Mouse (Mus musculus): ENCODE measurements around the gene Sinhcaf. TPM values are rescaled to one million over a fixed set of nuclear protein-coding genes. Genes with fewer than 3 reads are reported as not detected.

The Sinhcaf gene
- polyA plus RNA-seq, 1 experiment: 5.5 TPM

DNA sequence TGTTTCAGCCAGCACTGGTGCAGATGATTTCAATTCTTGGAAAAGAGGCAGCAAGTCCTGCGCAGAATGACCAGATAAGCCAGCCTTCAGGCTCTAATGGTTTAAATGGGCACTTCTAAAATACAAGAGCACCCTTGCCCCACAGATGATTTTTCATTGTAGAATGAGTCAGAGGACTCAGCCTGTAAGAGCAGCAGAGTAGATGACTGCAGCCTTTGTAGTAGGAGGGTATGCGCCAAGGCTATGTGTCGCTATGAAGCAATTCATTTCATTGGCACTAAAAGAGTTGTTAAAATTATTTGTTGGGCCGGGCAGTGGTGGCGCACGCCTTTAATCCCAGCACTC, 49.8 kb downstream of the Sinhcaf start:
- 21% methylated on average over 6 of the region's 6 CpGs for WGBS
- DNase-seq (ENCODE audit: low read depth, low spot score): no peak

DNA sequence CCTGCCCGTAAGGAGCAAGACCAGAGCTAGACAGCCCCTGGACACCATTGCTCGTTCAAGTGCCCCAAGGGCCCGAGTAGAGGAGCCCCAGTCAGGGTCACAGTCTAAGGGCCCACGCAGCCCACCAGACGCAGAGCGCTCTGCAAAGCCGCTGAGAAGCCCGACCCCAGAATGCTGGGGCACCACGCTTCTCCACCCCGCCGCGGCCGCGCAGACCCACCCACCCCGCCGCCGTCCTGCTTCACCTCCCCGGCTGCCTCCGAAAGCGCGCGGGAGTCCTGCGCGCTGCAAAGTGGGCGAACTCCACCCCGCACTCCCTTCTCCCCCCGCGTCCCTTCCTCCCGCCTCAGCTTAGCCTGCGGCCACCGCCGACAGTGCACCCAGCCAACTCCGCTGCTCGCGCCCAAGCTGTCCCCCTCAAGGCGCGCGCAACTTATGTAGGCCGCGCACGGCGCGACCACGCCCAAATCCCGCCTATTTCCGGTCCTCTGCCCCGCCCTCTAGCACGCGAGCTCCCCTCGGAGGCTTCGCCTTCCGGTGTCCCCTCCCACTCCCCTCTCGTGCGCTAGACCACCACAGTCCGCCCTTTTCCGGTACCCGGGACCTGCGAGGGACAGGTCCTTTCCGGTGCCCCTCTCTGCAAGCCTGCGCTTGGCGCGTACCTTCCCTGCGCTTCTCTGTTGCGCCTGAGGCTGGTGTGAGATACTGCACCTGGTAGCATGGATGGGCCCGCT, 50.3 kb downstream of the Sinhcaf start, which contains the start of gene Caprin2:
TSS of gene Caprin2 (minus strand) at position 465 of the 734 bp plus-strand sequence.
- 2% methylated on average over 61 of the region's 65 CpGs for WGBS
- DNase-seq (ENCODE audit: low read depth, low spot score): peak; percentile 45

DNA sequence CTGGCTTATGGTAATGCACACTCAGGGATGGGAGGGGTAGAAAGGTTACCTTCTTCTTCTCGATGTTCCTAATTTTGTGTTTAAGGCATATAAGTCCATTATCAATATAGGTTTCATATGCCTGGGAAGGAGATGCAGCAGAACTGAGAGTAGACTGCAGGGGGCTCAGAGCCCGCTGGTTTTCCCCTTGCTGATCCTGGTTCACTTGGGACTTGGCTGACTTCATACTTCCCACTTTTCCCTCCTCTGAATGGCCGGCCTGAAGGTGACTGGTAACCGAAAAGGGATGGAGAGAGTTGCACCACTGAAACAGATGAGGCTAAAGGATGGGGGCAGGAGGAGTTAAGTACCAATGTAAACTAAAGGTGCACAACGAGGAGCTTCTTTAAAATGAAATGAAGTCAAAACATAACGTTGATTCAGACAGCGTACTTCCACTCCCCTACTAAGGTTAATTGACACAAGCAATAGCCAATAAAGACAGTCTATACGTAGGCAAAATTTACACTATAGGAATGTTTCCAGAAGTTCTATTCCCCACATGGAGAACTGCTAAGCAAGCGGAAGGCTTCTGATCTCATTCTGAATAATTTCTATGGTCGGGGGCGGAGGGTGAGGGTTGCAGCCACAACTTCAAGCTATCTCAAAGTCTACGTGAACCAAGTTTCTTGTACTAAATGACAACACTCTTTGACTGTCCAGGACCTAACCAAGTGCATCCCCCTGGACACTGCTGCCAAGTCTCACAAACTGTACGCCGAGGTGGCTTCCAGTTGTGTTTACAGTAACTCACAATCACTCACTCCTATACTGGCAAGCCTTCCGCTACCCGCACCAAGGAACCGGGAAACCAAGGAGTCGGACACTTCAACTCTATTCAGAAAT, 51.1 kb downstream of the Sinhcaf start:
- 6% methylated on average over 18 of the region's 18 CpGs for WGBS
- no peak for DNase-seq (ENCODE audit: low read depth, low spot score)

DNA sequence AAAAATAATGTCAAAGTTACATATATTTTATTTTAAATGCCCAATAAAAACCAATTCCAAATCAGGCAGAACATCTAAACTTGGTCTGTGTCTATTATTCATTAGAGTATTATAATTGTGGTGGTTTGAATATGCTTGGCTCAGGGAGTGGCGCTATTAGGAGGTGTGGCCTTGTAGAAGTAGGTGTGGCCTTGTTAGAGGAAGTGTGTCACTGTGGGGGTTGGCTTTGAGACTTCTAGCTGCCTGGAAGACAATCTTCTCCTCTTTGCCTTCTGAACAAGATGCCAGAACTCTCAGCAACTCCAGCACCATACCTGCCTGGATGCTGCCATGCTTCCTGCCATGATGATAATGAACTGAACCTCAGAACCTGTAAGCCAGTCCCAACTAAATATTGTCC, 72.4 kb downstream of the Sinhcaf start:
- DNase-seq (ENCODE audit: low read depth, low spot score): no peak
- WGBS: 97% methylated on average over 1 of the region's 1 CpGs

Other genes starting within 250 kb of the Sinhcaf start
- gene Ipo8, start 115.0 kb downstream of the Sinhcaf start, polyA plus RNA-seq (2012; rRNA removed): 9.1 and 13.0 TPM in 2 replicates
- gene Caprin2, start 50.2 kb downstream of the Sinhcaf start, polyA plus RNA-seq (2012; rRNA removed): 1.9 and 3.3 TPM in 2 replicates
- 3.4 and 11.9 TPM in 2 replicates for gene Dennd5b, start 155.2 kb upstream of the Sinhcaf start, polyA plus RNA-seq (2012; rRNA removed)
- not detected in 2 replicates for gene Gm10203, start 183.7 kb upstream of the Sinhcaf start, polyA plus RNA-seq (2012; rRNA removed)
- gene Etfbkmt, start 193.4 kb upstream of the Sinhcaf start, polyA plus RNA-seq (2012; rRNA removed): 13.5 and 15.9 TPM in 2 replicates
- gene Amn1, start 242.2 kb upstream of the Sinhcaf start, polyA plus RNA-seq (2012; rRNA removed): 5.7 and 8.1 TPM in 2 replicates